Mouse (Mus musculus): ENCODE measurements at regions not wholly inside any gene's neighbourhood (a gene's known extent, or its start where the extent isn't known, plus 50 kb on each side); places are given as distances from the start of the nearest gene placed in this dataset.

GRCm38 (mm10) chr12:51294971-51295477 lies 52.8 kb upstream of the G2e3 start:
- no peak for DNase-seq (ENCODE audit: extremely low spot score, low read depth, low spot score)

GRCm38 (mm10) chr12:51278358-51278757 lies 69.5 kb upstream of the G2e3 start:
- no peak for DNase-seq (ENCODE audit: extremely low spot score, low read depth, low spot score)

- DNase-seq (ENCODE audit: extremely low spot score, low read depth, low spot score), result peak; percentile 60
Measured at GRCm38 (mm10) chr12:51275818-51276538, 71.9 kb upstream of the G2e3 start.

GRCm38 (mm10) chr12:51273486-51273885 lies 74.4 kb upstream of the G2e3 start:
- no peak for DNase-seq (ENCODE audit: extremely low spot score, low read depth, low spot score)

- DNase-seq (ENCODE audit: extremely low spot score, low read depth, low spot score), result no peak
Measured at GRCm38 (mm10) chr12:51242839-51243238, 105.0 kb upstream of the G2e3 start.

GRCm38 (mm10) chr12:51241131-51241781 lies 106.6 kb upstream of the G2e3 start:
- no peak for DNase-seq (ENCODE audit: extremely low spot score, low read depth, low spot score)

- no peak for DNase-seq (ENCODE audit: extremely low spot score, low read depth, low spot score)
Measured at GRCm38 (mm10) chr12:51211691-51212090, 136.2 kb upstream of the G2e3 start.

GRCm38 (mm10) chr12:51196289-51196688 lies 151.6 kb upstream of the G2e3 start:
- no peak for DNase-seq (ENCODE audit: extremely low spot score, low read depth, low spot score)

- no peak for DNase-seq (ENCODE audit: extremely low spot score, low read depth, low spot score)
Measured at GRCm38 (mm10) chr12:51195136-51195535, 152.7 kb upstream of the G2e3 start.

- DNase-seq (ENCODE audit: extremely low spot score, low read depth, low spot score), result no peak
Measured at GRCm38 (mm10) chr12:51190754-51191153, 157.1 kb upstream of the G2e3 start.

GRCm38 (mm10) chr12:51190186-51190585 lies 157.7 kb upstream of the G2e3 start:
- DNase-seq (ENCODE audit: extremely low spot score, low read depth, low spot score), result no peak

- DNase-seq (ENCODE audit: extremely low spot score, low read depth, low spot score), result peak; percentile 14
Measured at GRCm38 (mm10) chr12:51188229-51188628, 159.6 kb upstream of the G2e3 start.

GRCm38 (mm10) chr12:51187726-51188125 lies 160.1 kb upstream of the G2e3 start:
- no peak for DNase-seq (ENCODE audit: extremely low spot score, low read depth, low spot score)

GRCm38 (mm10) chr12:51185751-51186150 lies 162.1 kb upstream of the G2e3 start:
- DNase-seq (ENCODE audit: extremely low spot score, low read depth, low spot score), result no peak

GRCm38 (mm10) chr12:51174906-51175756 lies 172.7 kb upstream of the G2e3 start:
- DNase-seq (ENCODE audit: extremely low spot score, low read depth, low spot score), result no peak

GRCm38 (mm10) chr12:51165186-51165585 lies 182.7 kb upstream of the G2e3 start:
- no peak for DNase-seq (ENCODE audit: extremely low spot score, low read depth, low spot score)

GRCm38 (mm10) chr12:51160995-51161394 lies 186.9 kb upstream of the G2e3 start:
- no peak for DNase-seq (ENCODE audit: extremely low spot score, low read depth, low spot score)

- DNase-seq (ENCODE audit: extremely low spot score, low read depth, low spot score), result no peak
Measured at GRCm38 (mm10) chr12:51160122-51160521, 187.7 kb upstream of the G2e3 start.

- no peak for DNase-seq (ENCODE audit: extremely low spot score, low read depth, low spot score)
Measured at GRCm38 (mm10) chr12:51147963-51148362, 199.9 kb upstream of the G2e3 start.

GRCm38 (mm10) chr12:51143840-51144239 lies 204.0 kb upstream of the G2e3 start:
- no peak for DNase-seq (ENCODE audit: extremely low spot score, low read depth, low spot score)

GRCm38 (mm10) chr12:51143196-51143595 lies 204.7 kb upstream of the G2e3 start:
- no peak for DNase-seq (ENCODE audit: extremely low spot score, low read depth, low spot score)

Measured in hindlimb bud, embryonic 11.5 days (tissue).